Mouse (Mus musculus) cerebellum, adult 18-20 months (tissue): ENCODE measurements around the gene Borcs5.

ENCODE experiments used
- DNase-seq, 2 experiments: peaks; one replicate each; pipeline ENCODE4 v3.0.0; 2021

Gene Borcs5

GRCm38 (mm10) chr6:134718668-134719065 is 79.4 kb downstream of the Borcs5 start:
- no peak for DNase-seq

DNA sequence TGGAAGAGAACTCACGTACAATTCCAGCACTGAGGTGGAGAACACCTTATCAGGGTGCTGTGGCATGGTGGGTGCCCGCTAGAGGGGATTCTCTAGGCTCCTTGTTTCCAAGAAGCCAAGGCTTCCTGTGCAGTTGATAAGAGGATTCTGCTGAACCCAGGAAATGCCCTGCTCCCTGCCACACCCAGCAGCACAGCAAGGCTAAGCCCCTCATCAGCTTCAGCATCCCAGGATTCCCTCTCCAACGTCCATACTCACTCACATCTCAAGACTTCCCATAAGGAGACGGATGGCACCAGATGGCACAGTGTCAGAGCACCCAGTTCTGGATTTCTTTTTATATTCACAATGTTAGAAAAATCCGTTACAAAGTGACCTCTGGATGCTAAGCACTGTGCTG is 79.8 kb downstream of the Borcs5 start:
- no peak for DNase-seq

DNA sequence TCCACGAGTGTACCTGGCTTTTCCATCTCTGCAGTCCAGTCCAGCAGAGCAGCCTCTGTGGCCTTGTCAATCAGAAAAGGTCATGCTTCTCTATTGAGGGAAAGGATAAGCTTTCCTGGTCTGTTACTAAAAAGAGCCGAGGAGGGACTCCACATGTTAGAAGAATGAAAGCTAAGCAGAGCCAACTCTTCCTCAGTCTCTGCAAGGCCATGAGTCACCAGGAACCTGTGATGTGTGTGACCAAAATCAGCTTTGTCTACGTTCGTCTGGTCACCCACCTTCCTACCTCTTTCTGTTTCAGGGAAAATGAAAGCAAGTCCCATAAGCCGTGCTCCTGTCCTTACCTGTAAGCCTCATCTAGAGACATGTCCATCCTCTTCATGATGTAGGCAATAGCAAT is 80.8 kb downstream of the Borcs5 start:
- DNase-seq: no peak

GRCm38 (mm10) chr6:134721729-134722269 is 82.5 kb downstream of the Borcs5 start:
- no peak for DNase-seq

DNA sequence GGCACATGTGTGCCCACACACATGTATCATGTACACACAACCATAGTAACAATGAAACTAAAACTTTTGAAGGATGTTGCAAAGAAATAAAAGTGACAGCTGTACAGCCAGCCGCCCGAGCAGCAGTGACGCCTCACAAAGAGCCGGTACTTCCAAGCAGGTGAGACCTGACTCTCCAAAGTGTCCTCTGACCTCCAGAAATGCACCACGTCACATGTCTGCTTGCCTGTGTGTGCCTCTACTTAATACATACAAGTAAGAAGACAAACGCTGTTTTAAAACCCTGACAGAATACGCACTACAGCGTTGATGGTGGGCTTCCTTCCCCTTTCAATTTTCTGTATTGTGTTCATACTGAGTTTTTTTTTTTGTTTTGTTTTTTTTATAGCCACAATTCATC is 83.6 kb downstream of the Borcs5 start:
- DNase-seq: no peak

DNA sequence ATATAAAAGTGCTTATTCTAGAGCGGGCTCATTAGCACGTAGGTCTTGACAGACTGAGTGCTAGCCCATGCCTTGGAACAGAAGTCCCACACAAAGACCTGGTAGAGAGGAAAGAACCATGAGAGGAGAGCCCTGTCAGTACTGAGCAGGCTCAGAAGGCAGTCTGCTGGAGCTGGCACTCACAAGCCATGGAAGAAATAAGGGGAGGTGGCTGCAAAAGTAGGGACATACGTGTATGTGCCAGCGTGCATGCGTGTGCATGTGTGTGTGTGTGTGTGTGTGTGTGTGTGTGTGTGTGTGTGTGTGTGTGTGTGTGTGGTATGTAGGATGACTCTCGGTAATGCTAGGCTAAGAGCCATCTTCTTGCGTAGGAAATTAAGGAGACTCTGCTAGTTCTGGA is 84.0 kb downstream of the Borcs5 start:
- no peak for DNase-seq

GRCm38 (mm10) chr6:134723833-134724553 is 84.7 kb downstream of the Borcs5 start:
- DNase-seq: no peak

- DNase-seq: no peak
Measured at GRCm38 (mm10) chr6:134725406-134725805, 86.1 kb downstream of the Borcs5 start.

GRCm38 (mm10) chr6:134730978-134731377 is 91.7 kb downstream of the Borcs5 start:
- DNase-seq: no peak

DNA sequence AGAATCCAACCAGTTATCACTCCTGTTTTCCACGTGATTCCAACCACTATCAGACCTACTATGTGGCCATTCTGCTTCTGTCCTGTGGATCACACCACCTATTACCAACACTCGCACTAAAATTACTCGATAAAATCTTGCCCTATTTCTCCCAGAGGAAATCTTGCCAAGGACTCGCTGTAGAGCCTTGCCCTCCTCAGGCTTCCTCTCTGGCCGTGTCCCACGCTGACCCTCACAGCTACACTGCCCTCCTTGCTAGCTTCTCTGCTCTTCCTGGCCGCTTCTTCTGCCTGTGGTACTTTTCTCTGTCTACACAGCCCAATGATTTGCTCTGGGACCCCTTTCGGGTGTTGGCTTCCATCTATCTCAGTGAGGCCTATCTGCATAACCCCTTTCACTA is 93.5 kb downstream of the Borcs5 start:
- no peak for DNase-seq

- DNase-seq: no peak
Measured at GRCm38 (mm10) chr6:134733800-134734221, 94.5 kb downstream of the Borcs5 start.

GRCm38 (mm10) chr6:134736853-134737252 is 97.5 kb downstream of the Borcs5 start:
- no peak for DNase-seq

- no peak for DNase-seq
Measured at GRCm38 (mm10) chr6:134743568-134743967, 104.3 kb downstream of the Borcs5 start.

DNA sequence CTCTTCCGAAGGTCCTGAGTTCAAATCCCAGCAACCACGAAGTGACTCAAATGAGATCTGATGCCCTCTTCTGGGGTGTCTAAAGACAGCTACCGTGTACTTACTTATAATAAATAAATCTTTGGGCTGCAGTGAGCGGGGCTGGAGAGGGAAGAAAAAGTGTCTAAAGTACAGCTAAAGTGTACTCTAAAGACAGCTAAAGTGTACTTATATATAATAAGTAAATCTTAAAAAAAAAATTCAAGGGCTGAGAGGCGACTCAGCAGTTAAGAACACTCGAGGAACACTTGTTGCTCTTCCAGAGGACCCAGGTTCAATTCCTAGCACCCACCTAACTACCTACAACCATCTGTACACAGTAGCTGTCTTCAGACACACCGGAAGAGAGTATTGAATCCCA is 106.6 kb downstream of the Borcs5 start:
- DNase-seq: no peak

DNA sequence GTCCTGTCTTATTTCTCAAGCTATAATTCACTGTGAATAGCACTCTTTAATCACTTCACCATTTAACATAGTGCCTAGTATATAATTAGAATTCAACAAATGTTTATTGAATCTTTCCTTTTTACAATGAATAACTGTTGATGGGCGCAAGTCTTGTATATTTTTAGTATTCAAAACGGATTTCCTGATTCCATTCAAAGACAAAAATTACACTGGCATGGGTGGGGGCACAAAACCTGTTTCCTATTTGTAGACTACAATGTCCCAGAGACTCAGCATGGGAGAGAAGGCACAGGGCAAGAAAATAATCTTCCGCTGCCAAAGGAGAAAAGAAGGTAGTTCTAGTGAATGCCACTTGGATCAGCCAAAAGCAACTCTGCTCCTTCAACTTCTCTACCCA is 108.8 kb downstream of the Borcs5 start:
- no peak for DNase-seq

DNA sequence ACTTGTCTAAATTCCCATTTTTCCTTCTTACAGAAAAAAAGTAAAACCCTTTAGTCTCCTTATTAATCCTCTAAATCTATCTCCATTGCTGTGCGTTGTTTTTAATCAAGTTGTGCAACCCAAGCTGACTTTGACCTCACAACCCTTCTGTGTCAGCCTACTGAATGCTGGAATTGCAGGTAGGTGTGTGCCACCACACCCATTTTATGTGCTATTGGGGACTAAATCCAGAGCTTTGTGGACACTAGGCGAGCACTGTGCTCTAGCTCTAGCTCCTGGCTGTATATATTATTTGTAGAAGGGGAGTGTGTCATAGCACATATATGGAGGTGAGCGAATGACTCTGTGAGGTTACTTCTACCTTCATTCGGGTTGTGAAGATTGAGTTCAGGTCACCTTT is 111.8 kb downstream of the Borcs5 start:
- no peak for DNase-seq

DNA sequence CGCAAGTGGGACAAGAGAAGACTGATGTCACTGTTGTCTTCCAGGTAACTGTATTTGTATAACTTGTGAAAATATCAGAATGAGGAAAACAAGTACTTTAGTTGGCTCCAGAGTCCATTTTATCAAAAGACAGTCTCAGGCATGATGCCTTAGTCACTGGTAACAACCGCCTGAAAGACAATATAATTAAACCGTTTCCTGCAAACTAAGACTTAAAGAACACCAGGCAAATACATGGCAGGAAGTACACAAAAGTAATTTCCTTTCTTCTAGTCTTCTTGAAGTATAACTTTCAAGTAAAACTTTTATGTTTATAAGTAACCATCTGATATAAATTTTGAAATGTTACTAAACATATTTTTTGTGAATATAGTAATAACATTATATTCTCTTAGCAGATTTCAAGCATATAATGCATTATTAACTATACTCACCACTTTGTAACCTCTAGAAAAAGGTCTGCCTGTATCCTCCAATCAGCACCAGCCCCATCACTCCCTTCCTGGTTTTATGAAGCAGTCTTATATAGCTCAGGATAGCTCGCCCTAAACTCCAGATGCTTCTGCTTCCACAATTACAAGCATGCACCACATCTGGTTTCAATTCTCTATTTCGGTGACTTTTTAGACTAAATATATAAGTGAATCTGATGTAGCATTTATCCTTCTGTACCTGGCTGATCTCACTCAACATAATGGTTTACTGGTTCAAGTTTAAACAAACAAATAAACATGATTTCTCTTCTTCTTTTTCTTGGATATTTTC is 112.8 kb downstream of the Borcs5 start:
- DNase-seq: no peak

DNA sequence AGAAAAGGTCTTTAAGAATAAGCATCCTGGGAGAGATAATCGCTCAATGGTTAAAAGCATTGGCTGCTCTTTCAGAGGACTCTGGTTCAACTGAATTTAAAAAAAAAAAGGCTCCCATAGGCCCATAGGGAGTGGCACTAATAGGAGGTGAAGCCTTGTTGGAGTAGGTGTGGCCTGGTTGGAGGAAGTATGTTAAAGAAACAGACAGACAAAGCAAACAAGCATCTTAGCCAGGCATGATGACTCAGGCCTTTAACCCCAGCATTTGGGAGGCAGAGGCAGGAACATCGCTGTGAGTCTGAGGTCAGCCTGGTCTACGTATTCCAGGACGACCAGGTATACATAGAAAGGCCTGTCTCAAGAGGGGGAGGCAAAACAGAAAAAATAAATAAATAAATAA is 114.1 kb downstream of the Borcs5 start:
- DNase-seq: no peak

GRCm38 (mm10) chr6:134753858-134754257 is 114.5 kb downstream of the Borcs5 start:
- no peak for DNase-seq

DNA sequence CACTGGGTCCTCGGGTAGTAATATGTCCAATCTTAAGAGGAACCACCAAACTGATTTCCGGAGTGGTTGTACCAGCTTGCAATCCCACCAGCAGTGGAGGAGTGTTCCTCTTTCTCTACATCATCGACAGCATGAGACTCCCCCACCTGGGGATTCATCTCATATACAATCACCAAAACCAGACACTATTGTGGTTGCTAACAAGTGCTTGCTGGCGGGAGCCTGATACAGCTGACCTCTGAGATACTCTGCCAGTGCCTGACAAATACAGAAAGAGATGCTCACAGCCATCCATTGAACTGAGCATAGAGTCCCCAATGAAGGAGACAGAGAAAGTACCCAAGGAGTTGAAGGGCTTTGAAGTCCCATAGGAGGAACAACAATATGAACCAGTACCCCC is 116.7 kb downstream of the Borcs5 start:
- DNase-seq: no peak
